Mouse (Mus musculus): ENCODE measurements around the gene Cry2. TPM values are rescaled to one million over a fixed set of nuclear protein-coding genes. Genes with fewer than 3 reads are reported as not detected.

Gene Cry2
- polyA plus RNA-seq, 1 experiment from 2014 or later: 16.1 TPM

- DNase-seq (ENCODE audit: low spot score) (no peak), ATAC-seq (no peak)
- no peak within 1 kb of the TSS for H3K4me2 ChIP-seq (ENCODE audit: low read length)
- no peaks in the 10 kb centered on the region for H3K4me1 ChIP-seq (ENCODE audit: control insufficient read depth, insufficient read depth, low read length)
- no peak within 1 kb of the TSS for H3K27ac ChIP-seq (ENCODE audit: low read depth, low read length)
- no peak within 1 kb of the TSS for H3K9ac ChIP-seq (ENCODE audit: low read length)
- H3K9me3 ChIP-seq (replicated peaks; ENCODE audit: control insufficient read depth, low read length): no peaks in the 10 kb centered on the region
- 90% methylated on average over 5 of the region's 5 CpGs for WGBS
- H3K27me3 ChIP-seq (replicated peaks; ENCODE audit: control insufficient read depth, insufficient read depth, low read length): no peaks in the 10 kb centered on the region
- peaks cover 95% of the 10 kb centered on the region for H3K36me3 ChIP-seq (ENCODE audit: control insufficient read depth, insufficient read depth, low read length)
- H3K4me3 ChIP-seq (ENCODE audit: low read depth, low read length): no peak within 1 kb of the TSS
These were observed 51.8 kb downstream of the Cry2 start, which contains the start of gene 1700029I15Rik for GRCm38 (mm10) chr2:92381901-92382588. Gene 1700029I15Rik (plus strand): TSS chr2:92382538.

DNA sequence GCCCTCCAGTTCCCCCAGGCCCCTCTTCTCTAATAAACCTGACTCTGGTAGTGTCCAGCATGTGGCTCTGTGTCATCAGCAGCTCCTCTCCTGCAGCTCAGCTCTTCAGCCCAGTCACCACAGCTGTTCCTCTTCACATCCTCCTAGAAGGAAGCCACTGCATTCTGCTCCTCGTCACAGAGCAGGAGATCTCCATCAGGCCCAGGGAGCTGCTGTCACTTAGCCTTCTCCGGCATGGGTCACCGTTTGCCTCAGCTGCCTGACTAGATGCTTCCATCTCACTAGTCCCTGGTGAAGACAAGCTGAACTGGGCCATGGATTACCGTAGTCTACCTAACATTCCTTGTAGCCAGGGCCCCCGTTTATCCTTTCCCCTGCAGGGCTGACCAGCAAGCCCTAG is 52.7 kb downstream of the Cry2 start:
- no peaks in the 10 kb centered on the region for H3K9me3 ChIP-seq (replicated peaks; ENCODE audit: control insufficient read depth, low read length)
- no peak overlapping the region for H3K27ac ChIP-seq (ENCODE audit: low read depth, low read length)
- no peak for DNase-seq (ENCODE audit: low spot score)
- H3K27me3 ChIP-seq (replicated peaks; ENCODE audit: control insufficient read depth, insufficient read depth, low read length): no peaks in the 10 kb centered on the region
- H3K4me1 ChIP-seq (ENCODE audit: control insufficient read depth, insufficient read depth, low read length): peaks cover 1% of the 10 kb centered on the region
- ATAC-seq: no peak
- 93% methylated on average over 5 of the region's 5 CpGs for WGBS
- H3K4me2 ChIP-seq (ENCODE audit: low read length): no peak overlapping the region
- peaks cover 86% of the 10 kb centered on the region for H3K36me3 ChIP-seq (ENCODE audit: control insufficient read depth, insufficient read depth, low read length)
- no peak overlapping the region for H3K9ac ChIP-seq (ENCODE audit: low read length)
- no peak overlapping the region for H3K4me3 ChIP-seq (ENCODE audit: low read depth, low read length)

DNA sequence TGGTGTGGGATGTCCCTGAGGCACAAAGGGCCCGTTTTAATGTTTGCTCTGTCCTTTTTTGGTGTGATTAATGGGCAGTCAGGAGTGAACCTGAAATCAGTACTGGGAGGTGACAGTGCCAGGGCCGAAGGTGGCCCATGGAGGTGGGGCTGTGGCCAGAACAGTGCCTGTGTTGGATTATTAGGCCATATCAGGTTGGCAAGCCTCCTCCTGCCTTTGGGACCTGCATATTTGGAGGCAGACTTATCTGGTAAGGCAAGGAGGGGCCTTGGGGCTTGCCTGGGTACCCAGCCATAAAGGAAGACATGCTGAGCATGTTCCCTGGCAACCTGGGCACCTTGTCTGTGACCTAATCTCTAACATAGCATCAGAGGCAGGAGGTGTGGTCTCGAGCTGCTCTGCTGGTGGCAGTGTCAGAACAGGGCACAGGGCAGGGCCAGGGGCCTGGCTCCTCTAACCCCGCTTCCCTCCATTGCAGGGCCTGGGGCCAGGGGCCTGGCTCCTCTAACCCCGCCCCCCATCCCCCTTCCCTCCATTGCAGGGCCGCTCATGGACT is 53.3 kb downstream of the Cry2 start:
- H3K4me1 ChIP-seq (ENCODE audit: control insufficient read depth, insufficient read depth, low read length): peaks cover 7% of the 10 kb centered on the region
- no peaks in the 10 kb centered on the region for H3K27me3 ChIP-seq (replicated peaks; ENCODE audit: control insufficient read depth, insufficient read depth, low read length)
- no peak overlapping the region for H3K9ac ChIP-seq (ENCODE audit: low read length)
- no peak overlapping the region for H3K4me3 ChIP-seq (ENCODE audit: low read depth, low read length)
- H3K36me3 ChIP-seq (ENCODE audit: control insufficient read depth, insufficient read depth, low read length): peaks cover 80% of the 10 kb centered on the region
- WGBS: 83% methylated on average over 6 of the region's 6 CpGs
- no peak overlapping the region for H3K27ac ChIP-seq (ENCODE audit: low read depth, low read length)
- no peak for ATAC-seq
- DNase-seq (ENCODE audit: low spot score): no peak
- H3K4me2 ChIP-seq (ENCODE audit: low read length): no peak overlapping the region
- H3K9me3 ChIP-seq (replicated peaks; ENCODE audit: control insufficient read depth, low read length): no peaks in the 10 kb centered on the region

GRCm38 (mm10) chr2:92379783-92380494 is 53.9 kb downstream of the Cry2 start:
- peaks cover 8% of the 10 kb centered on the region for H3K4me1 ChIP-seq (ENCODE audit: control insufficient read depth, insufficient read depth, low read length)
- H3K9ac ChIP-seq (ENCODE audit: low read length): no peak overlapping the region
- WGBS: 82% methylated on average over 17 of the region's 17 CpGs
- DNase-seq (ENCODE audit: low spot score) (no peak), ATAC-seq (no peak)
- H3K27ac ChIP-seq (ENCODE audit: low read depth, low read length): no peak overlapping the region
- H3K4me2 ChIP-seq (ENCODE audit: low read length): no peak overlapping the region
- no peaks in the 10 kb centered on the region for H3K9me3 ChIP-seq (replicated peaks; ENCODE audit: control insufficient read depth, low read length)
- peaks cover 74% of the 10 kb centered on the region for H3K36me3 ChIP-seq (ENCODE audit: control insufficient read depth, insufficient read depth, low read length)
- H3K4me3 ChIP-seq (ENCODE audit: low read depth, low read length): no peak overlapping the region
- H3K27me3 ChIP-seq (replicated peaks; ENCODE audit: control insufficient read depth, insufficient read depth, low read length): no peaks in the 10 kb centered on the region

- H3K4me2 ChIP-seq (ENCODE audit: low read length): no peak overlapping the region
- no peaks in the 10 kb centered on the region for H3K9me3 ChIP-seq (replicated peaks; ENCODE audit: control insufficient read depth, low read length)
- ATAC-seq: no peak
- H3K36me3 ChIP-seq (ENCODE audit: control insufficient read depth, insufficient read depth, low read length): peaks cover 48% of the 10 kb centered on the region
- H3K27me3 ChIP-seq (replicated peaks; ENCODE audit: control insufficient read depth, insufficient read depth, low read length): no peaks in the 10 kb centered on the region
- no peak for DNase-seq (ENCODE audit: low spot score)
- WGBS: 95% methylated on average over 7 of the region's 7 CpGs
- no peak overlapping the region for H3K27ac ChIP-seq (ENCODE audit: low read depth, low read length)
- H3K9ac ChIP-seq (ENCODE audit: low read length): no peak overlapping the region
- H3K4me3 ChIP-seq (ENCODE audit: low read depth, low read length): no peak overlapping the region
- H3K4me1 ChIP-seq (ENCODE audit: control insufficient read depth, insufficient read depth, low read length): peaks cover 25% of the 10 kb centered on the region
These were observed 56.5 kb downstream of the Cry2 start for GRCm38 (mm10) chr2:92377320-92377719.

- WGBS: 84% methylated on average over 6 of the region's 6 CpGs
These were observed 57.5 kb downstream of the Cry2 start for GRCm38 (mm10) chr2:92376300-92376699.

GRCm38 (mm10) chr2:92375788-92376187 is 58.1 kb downstream of the Cry2 start:
- H3K4me2 ChIP-seq (ENCODE audit: low read length): peak overlapping the region; percentile 82
- 16% methylated on average over 10 of the region's 10 CpGs for WGBS
- H3K9me3 ChIP-seq (replicated peaks; ENCODE audit: control insufficient read depth, low read length): no peaks in the 10 kb centered on the region
- peak overlapping the region; percentile 70 for H3K4me3 ChIP-seq (ENCODE audit: low read depth, low read length)
- no peak for DNase-seq (ENCODE audit: low spot score)
- H3K27ac ChIP-seq (ENCODE audit: low read depth, low read length): peak overlapping the region; percentile 71; the same call in 1 of the 2 replicates
- peaks cover 33% of the 10 kb centered on the region for H3K36me3 ChIP-seq (ENCODE audit: control insufficient read depth, insufficient read depth, low read length)
- peaks cover 40% of the 10 kb centered on the region for H3K4me1 ChIP-seq (ENCODE audit: control insufficient read depth, insufficient read depth, low read length)
- no peak for ATAC-seq
- H3K27me3 ChIP-seq (replicated peaks; ENCODE audit: control insufficient read depth, insufficient read depth, low read length): 0 out of 2 replicates have a peak, but pooled peaks cover 6% of the 10 kb centered on the region
- H3K9ac ChIP-seq (ENCODE audit: low read length): peak overlapping the region; percentile 73

More at GRCm38 (mm10) chr2:92376300-92376699, 57.5 kb downstream of the Cry2 start:
- Histone ChIP-seq H3K9ac (ENCODE audit: low read length) (peak overlapping the region; percentile 73; the same call in 1 of the 2 replicates), H3K9me3 (replicated peaks; ENCODE audit: control insufficient read depth, low read length) (no peaks in the 10 kb centered on the region), H3K4me3 (ENCODE audit: low read depth, low read length) (peak overlapping the region; percentile 70; the same call in 1 of the 2 replicates), H3K36me3 (ENCODE audit: control insufficient read depth, insufficient read depth, low read length) (peaks cover 38% of the 10 kb centered on the region), H3K27ac (ENCODE audit: low read depth, low read length) (no peak overlapping the region), H3K4me1 (ENCODE audit: control insufficient read depth, insufficient read depth, low read length) (peaks cover 35% of the 10 kb centered on the region), H3K27me3 (replicated peaks; ENCODE audit: control insufficient read depth, insufficient read depth, low read length) (0 out of 2 replicates have a peak, but pooled peaks cover 1% of the 10 kb centered on the region), H3K4me2 (ENCODE audit: low read length) (peak overlapping the region; percentile 82)
- DNase-seq (ENCODE audit: low spot score): no peak
- no peak for ATAC-seq

DNA sequence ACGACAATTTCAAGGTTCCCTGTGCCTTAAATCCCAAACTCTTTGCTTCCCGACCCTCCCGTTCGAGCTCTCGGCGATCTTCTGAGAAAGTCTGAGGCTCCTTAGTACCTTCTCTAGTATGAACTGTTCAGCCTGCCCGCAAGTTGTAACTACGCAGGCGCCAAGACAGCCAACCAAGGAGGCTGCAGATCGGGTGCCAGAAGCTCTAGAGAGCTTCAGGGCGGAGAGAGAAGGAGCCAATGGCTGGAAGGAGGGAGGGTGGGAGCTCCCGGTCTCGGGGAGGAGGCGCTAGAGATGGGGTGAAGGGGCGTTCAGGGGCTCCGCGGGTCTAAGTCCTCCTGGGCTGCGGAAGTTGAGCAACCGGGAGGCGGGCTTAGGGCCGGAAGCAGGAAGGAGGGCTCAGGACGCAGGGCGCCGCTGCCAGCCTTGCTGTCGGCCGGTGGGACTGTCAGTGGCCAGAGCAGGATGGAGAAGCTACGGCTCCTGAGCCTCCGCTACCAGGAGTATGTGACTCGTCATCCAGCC is 58.7 kb downstream of the Cry2 start:
- H3K27me3 ChIP-seq (replicated peaks; ENCODE audit: control insufficient read depth, insufficient read depth, low read length): 0 out of 2 replicates have a peak, but pooled peaks cover 11% of the 10 kb centered on the region
- H3K4me2 ChIP-seq (ENCODE audit: low read length): peak overlapping the region; percentile 82
- H3K9me3 ChIP-seq (replicated peaks; ENCODE audit: control insufficient read depth, low read length): no peaks in the 10 kb centered on the region
- peak overlapping the region; percentile 70 for H3K4me3 ChIP-seq (ENCODE audit: low read depth, low read length)
- H3K9ac ChIP-seq (ENCODE audit: low read length): peak overlapping the region; percentile 73
- H3K36me3 ChIP-seq (ENCODE audit: control insufficient read depth, insufficient read depth, low read length): peaks cover 27% of the 10 kb centered on the region
- peaks cover 44% of the 10 kb centered on the region for H3K4me1 ChIP-seq (ENCODE audit: control insufficient read depth, insufficient read depth, low read length)
- WGBS: 0% methylated on average over 28 of the region's 29 CpGs
- ATAC-seq (peak; percentile 95), DNase-seq (ENCODE audit: low spot score) (peak; percentile 99)
- H3K27ac ChIP-seq (ENCODE audit: low read depth, low read length): peak overlapping the region; percentile 71

Measured in forebrain, embryonic 14.5 days (tissue).